Mouse (Mus musculus) liver, postnatal 0 days (tissue): Measurements from ENCODE around the gene 4933406M09Rik. TPM values are rescaled to one million over a fixed set of nuclear protein-coding genes. Genes with fewer than 3 reads are reported as not detected.
A peak's percentile ranks its signal among the peaks of the same experiment; 100 is the strongest.

ENCODE experiments used
- ATAC-seq: fragments of 200-750 bp; cut with Nextera tagmentation; 2 replicates; pipeline ENCODE4 v1.8.0; 2017; ENCODE audit warnings: mild to moderate bottlenecking, moderate library complexity
- DNase-seq: peaks from one replicate; pipeline ENCODE4 v3.0.0-alpha.2; 2016
- H3K27ac ChIP-seq: fragments of 300-500 bp; sonication (generic); 2 replicates; pipeline ENCODE4 v1.5.1; 2014; ENCODE audit warnings: antibody characterized with exemption, moderate library complexity, mild to moderate bottlenecking, low read depth
- H3K27me3 ChIP-seq: fragments of 300-500 bp; sonication (generic); 2 replicates; pipeline ENCODE4 v1.6.1; 2014; ENCODE audit warnings: low read length, control low read depth, mixed read lengths; ENCODE audit not compliant: insufficient read depth
- H3K36me3 ChIP-seq: fragments of 300-500 bp; sonication (generic); replicated peaks from 2 replicates; pipeline ENCODE4 v1.6.1; 2014; ENCODE audit warnings: mild to moderate bottlenecking, control low read depth, low read length, moderate library complexity, mixed read lengths; ENCODE audit not compliant: insufficient read depth
- H3K4me1 ChIP-seq: fragments of 300-500 bp; sonication (generic); 2 replicates; pipeline ENCODE4 v1.6.1; 2014; ENCODE audit warnings: antibody characterized with exemption, mild to moderate bottlenecking, control low read depth; ENCODE audit not compliant: insufficient read depth
- H3K4me2 ChIP-seq: fragments of 300-500 bp; sonication (generic); 2 replicates; pipeline ENCODE4 v1.6.1; 2014; ENCODE audit warnings: low read depth, mild to moderate bottlenecking, low read length, moderate library complexity, mixed read lengths
- H3K4me3 ChIP-seq: fragments of 300-500 bp; sonication (generic); 2 replicates; pipeline ENCODE4 v1.5.1; 2014; ENCODE audit warnings: low read depth, low read length
- H3K9ac ChIP-seq: fragments of 300-500 bp; sonication (generic); replicated peaks from 2 replicates; pipeline ENCODE4 v1.6.1; 2014; ENCODE audit warnings: mild to moderate bottlenecking, moderate library complexity
- H3K9me3 ChIP-seq: fragments of 300-500 bp; sonication (generic); 2 replicates; pipeline ENCODE4 v1.6.1; 2016; ENCODE audit warnings: mild to moderate bottlenecking, control low read depth, low read length, mixed read lengths
- CTCF ChIP-seq: sonication (generic); IDR thresholded peaks from 2 replicates; pipeline ENCODE4 v1.5.1; 2016; ENCODE audit warnings: antibody characterized with exemption, low read depth
- EP300 ChIP-seq: IDR thresholded peaks from 2 replicates; pipeline ENCODE4 v1.6.1; 2016; ENCODE audit warnings: antibody characterized with exemption, low read depth, mild to moderate bottlenecking
- WGBS: fragments of 180-500 bp; shearing (Covaris S2); extraction: QIAGEN DNeasy Blood & Tissue Kit; methylation state at CpG from one replicate; pipeline ENCODE4 v1.1.7; 2014; ENCODE audit not compliant: insufficient replicate concordance; 5-methylcytosine and 5-hydroxymethylcytosine counted together
- polyA plus RNA-seq: library from polyadenylated mRNA; unstranded; fragments of >200 nt; fragmentation: Nextera tagmentation; extraction: Ambion mirVana; gene quantifications from 2 replicates; pipeline ENCODE4 v1.2.1, GENCODE M21; 2015

Gene 4933406M09Rik
- polyA plus RNA-seq, 1 experiment from 2014 or later = not detected

- no peak for TF ChIP-seq CTCF
- TF ChIP-seq EP300 = no peak
- Histone ChIP-seq H3K27me3 (no peaks in the 10 kb centered on the region), H3K9me3 (no peaks in the 10 kb centered on the region), H3K27ac (peak overlapping the region; percentile 71), H3K36me3 (peaks cover 15% of the 10 kb centered on the region), H3K9ac (no peak overlapping the region; the same call in 1 of the 2 replicates), H3K4me2 (peak overlapping the region; percentile 74), H3K4me3 (peak overlapping the region; percentile 85; the same call in 1 of the 2 replicates), H3K4me1 (peaks cover 70% of the 10 kb centered on the region)
- no peak for ATAC-seq
- WGBS = 3% methylated on average over 1 of the region's 1 CpGs
- no peak for DNase-seq
Measured at GRCm38 (mm10) chr1:134419176-134419575, 33.4 kb downstream of the 4933406M09Rik start.

DNA sequence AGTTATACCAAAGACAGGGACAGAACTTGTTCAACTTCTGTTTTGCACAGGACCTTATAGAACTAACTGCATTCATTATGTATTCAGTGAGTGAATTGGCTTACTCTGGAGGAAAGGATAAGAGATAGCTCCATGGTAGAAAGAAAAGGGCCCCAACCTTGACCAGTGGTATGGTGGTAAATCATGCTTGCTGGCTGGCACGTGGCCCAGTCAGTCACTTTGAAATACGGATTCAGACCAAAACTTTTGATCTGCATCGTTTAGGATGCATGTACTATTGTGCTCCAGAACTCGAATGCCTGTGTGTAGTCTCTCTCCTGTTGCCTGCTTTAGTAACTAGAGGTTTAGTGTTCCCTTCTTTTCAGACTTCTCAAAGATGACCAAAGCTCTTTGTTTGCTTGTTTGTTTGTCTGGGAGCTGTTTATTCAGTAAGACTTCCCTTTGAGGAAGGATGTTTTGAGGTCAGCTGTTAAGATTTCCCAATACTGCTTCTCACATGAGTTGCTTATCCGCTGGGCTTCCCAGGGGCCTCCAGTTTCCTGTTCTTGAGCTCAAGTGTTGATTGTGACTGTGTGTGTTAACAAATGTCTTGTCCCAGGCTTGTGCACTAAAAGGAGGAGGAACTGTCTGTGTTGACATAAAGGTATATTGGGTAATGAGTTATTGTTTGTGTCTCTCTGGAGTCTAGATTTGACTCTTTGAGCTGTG lies 34.2 kb downstream of the 4933406M09Rik start:
- peak overlapping the region; percentile 74 for H3K4me2 ChIP-seq
- peak overlapping the region; percentile 85 for H3K4me3 ChIP-seq
- H3K27ac ChIP-seq = peak overlapping the region; percentile 71
- no peak overlapping the region; the same call in 1 of the 2 replicates for H3K9ac ChIP-seq
- H3K4me1 ChIP-seq = peaks cover 69% of the 10 kb centered on the region
- H3K27me3 ChIP-seq = no peaks in the 10 kb centered on the region
- no peaks in the 10 kb centered on the region for H3K9me3 ChIP-seq
- 10% methylated on average over 5 of the region's 5 CpGs for whole genome bisulfite sequencing
- TF ChIP-seq CTCF (no peak), EP300 (peak; percentile 48)
- ATAC-seq = peak; percentile 0; the same call in 1 of the 2 replicates
- peak; percentile 39 for DNase-seq
- peaks cover 22% of the 10 kb centered on the region for H3K36me3 ChIP-seq

GRCm38 (mm10) chr1:134423911-134424310 lies 38.2 kb downstream of the 4933406M09Rik start:
- H3K4me3 ChIP-seq = no peak overlapping the region

DNA sequence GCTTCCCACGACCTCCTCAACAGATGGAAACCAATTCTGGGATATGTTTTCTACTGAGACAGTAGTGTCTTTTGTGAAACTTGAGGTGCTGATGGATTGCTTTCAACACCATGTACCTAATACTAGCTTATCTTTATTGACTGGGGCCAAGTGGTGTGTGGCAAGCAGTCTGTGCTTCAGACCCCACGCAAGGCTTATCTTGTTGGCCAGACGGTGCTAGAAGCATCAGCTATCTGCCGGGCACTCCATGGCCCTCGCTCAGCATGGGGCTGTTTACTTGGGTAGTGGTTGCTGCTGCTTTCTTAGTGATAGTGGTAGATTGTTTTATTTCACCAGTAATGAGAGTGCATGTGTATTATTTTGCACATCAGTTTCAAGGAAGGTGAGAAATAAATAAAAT lies 40.5 kb downstream of the 4933406M09Rik start:
- Histone ChIP-seq H3K36me3 (peaks cover 80% of the 10 kb centered on the region), H3K9me3 (no peaks in the 10 kb centered on the region), H3K27ac (peak overlapping the region; percentile 77), H3K27me3 (no peaks in the 10 kb centered on the region), H3K9ac (0 out of 2 replicates have a peak overlapping the region, but pooled peaks have one; percentile 35), H3K4me3 (no peak overlapping the region), H3K4me2 (peak overlapping the region; percentile 54), H3K4me1 (peaks cover 30% of the 10 kb centered on the region)
- DNase-seq = peak; percentile 82
- peak; percentile 100 for ATAC-seq
- peak; percentile 16; the same call in 1 of the 2 replicates for TF ChIP-seq CTCF
- TF ChIP-seq EP300 = peak; percentile 99
- 34% methylated on average over 5 of the region's 5 CpGs for WGBS

More at GRCm38 (mm10) chr1:134423911-134424310, 38.2 kb downstream of the 4933406M09Rik start:
- Histone ChIP-seq H3K4me1 (peaks cover 54% of the 10 kb centered on the region), H3K36me3 (peaks cover 60% of the 10 kb centered on the region), H3K9ac (no peak overlapping the region), H3K27me3 (no peaks in the 10 kb centered on the region), H3K4me2 (peak overlapping the region; percentile 15), H3K27ac (peak overlapping the region; percentile 46; the same call in 1 of the 2 replicates), H3K9me3 (no peaks in the 10 kb centered on the region)
- ATAC-seq (no peak; the same call in 1 of the 2 replicates), DNase-seq (peak; percentile 69)
- WGBS = 52% methylated on average over 10 of the region's 10 CpGs
- no peak for TF ChIP-seq EP300
- TF ChIP-seq CTCF = no peak

DNA sequence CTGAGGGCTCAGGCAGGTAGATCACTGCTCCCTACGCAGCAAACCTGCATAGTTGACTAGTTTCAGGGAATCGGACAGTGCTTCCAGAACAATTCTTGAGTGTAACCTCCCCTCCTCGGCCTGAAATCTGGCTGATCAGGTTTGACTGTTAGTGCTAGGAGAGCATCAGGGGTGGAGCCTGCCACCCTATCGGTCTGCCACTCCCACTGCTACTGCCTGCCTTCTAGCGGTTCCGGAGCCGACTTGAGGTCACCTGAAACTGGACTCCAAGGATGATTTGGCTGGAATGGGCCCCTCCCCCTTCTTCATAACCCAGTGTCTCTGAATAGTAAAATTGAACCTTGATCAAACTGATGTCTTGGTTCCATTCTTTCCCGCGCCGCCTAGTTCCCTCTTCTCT lies 47.3 kb downstream of the 4933406M09Rik start:
- no peak for ATAC-seq
- 91% methylated on average over 10 of the region's 10 CpGs for WGBS

GRCm38 (mm10) chr1:134433473-134433872 lies 47.7 kb downstream of the 4933406M09Rik start:
- TF ChIP-seq CTCF = no peak
- no peak for TF ChIP-seq EP300
- no peak for ATAC-seq
- Histone ChIP-seq H3K4me1 (no peaks in the 10 kb centered on the region), H3K27me3 (no peaks in the 10 kb centered on the region), H3K27ac (no peak overlapping the region), H3K9me3 (no peaks in the 10 kb centered on the region), H3K4me3 (no peak overlapping the region), H3K4me2 (no peak overlapping the region), H3K36me3 (peaks cover 50% of the 10 kb centered on the region), H3K9ac (no peak overlapping the region)
- 83% methylated on average over 4 of the region's 4 CpGs for WGBS
- no peak for DNase-seq

More for the DNA sequence above, 47.3 kb downstream of the 4933406M09Rik start:
- H3K9ac ChIP-seq = no peak overlapping the region
- peaks cover 55% of the 10 kb centered on the region for H3K36me3 ChIP-seq
- DNase-seq = no peak
- no peaks in the 10 kb centered on the region for H3K9me3 ChIP-seq
- H3K27ac ChIP-seq = no peak overlapping the region
- H3K4me3 ChIP-seq = no peak overlapping the region
- H3K4me1 ChIP-seq = no peaks in the 10 kb centered on the region
- no peaks in the 10 kb centered on the region for H3K27me3 ChIP-seq
- no peak overlapping the region for H3K4me2 ChIP-seq
- TF ChIP-seq EP300 (no peak), CTCF (no peak)
